Mouse (Mus musculus) neural tube, embryonic 14.5 days (tissue): Measurements from ENCODE around the gene Topaz1. TPM values are rescaled to one million over a fixed set of nuclear protein-coding genes. Genes with fewer than 3 reads are reported as not detected.

Experiments used
- ATAC-seq: fragments of 200-750 bp; cut with Nextera tagmentation; 2 replicates; pipeline ENCODE4 v1.8.0; 2017; ENCODE audit warnings: low read depth, mild to moderate bottlenecking, moderate TSS enrichment, moderate library complexity
- H3K27ac ChIP-seq: fragments of 300-500 bp; sonication (generic); 2 replicates; pipeline ENCODE4 v1.5.1; 2014; ENCODE audit warnings: low read depth, mild to moderate bottlenecking, control low read depth, low read length, moderate library complexity, mixed read lengths
- H3K27me3 ChIP-seq: fragments of 300-500 bp; sonication (generic); 2 replicates; pipeline ENCODE4 v1.6.1; 2014; ENCODE audit warnings: low read length; ENCODE audit not compliant: control insufficient read depth, insufficient read depth
- H3K36me3 ChIP-seq: fragments of 300-500 bp; sonication (generic); 2 replicates; pipeline ENCODE4 v1.6.1; 2014; ENCODE audit warnings: low read length, mixed read lengths; ENCODE audit not compliant: control insufficient read depth, insufficient read depth
- H3K4me1 ChIP-seq: fragments of 300-500 bp; sonication (generic); 2 replicates; pipeline ENCODE4 v1.6.1; 2014; ENCODE audit warnings: low read length; ENCODE audit not compliant: control insufficient read depth, insufficient read depth
- H3K4me2 ChIP-seq: fragments of 300-500 bp; sonication (generic); 2 replicates; pipeline ENCODE4 v1.6.1; 2014; ENCODE audit warnings: mild to moderate bottlenecking, low read depth, low read length, control low read depth
- H3K4me3 ChIP-seq: fragments of 300-500 bp; sonication (generic); 2 replicates; pipeline ENCODE4 v1.5.1; 2014; ENCODE audit warnings: low read depth, low read length, control low read depth, mixed read lengths
- H3K9ac ChIP-seq: fragments of 300-500 bp; sonication (generic); replicated peaks from 2 replicates; pipeline ENCODE4 v1.6.1; 2014; ENCODE audit warnings: low read depth, mild to moderate bottlenecking, control low read depth, low read length, mixed read lengths
- H3K9me3 ChIP-seq: fragments of 300-500 bp; sonication (generic); 2 replicates; pipeline ENCODE4 v1.6.1; 2016; ENCODE audit warnings: low read length; ENCODE audit not compliant: control insufficient read depth
- WGBS: fragments of 180-500 bp; shearing (Covaris S2); extraction: QIAGEN DNeasy Blood & Tissue Kit; methylation state at CpG from one replicate; pipeline ENCODE4 v1.1.7; 2014; 5-methylcytosine and 5-hydroxymethylcytosine counted together
- polyA plus RNA-seq: library from polyadenylated mRNA; unstranded; fragments of >200 nt; fragmentation: Nextera tagmentation; extraction: Ambion mirVana; gene quantifications from 2 replicates; pipeline ENCODE4 v1.2.1, GENCODE M21; 2014

Topaz1 gene
- polyA plus RNA-seq, 1 experiment from 2014 or later: not detected

- Histone ChIP-seq H3K9ac (no peak overlapping the region), H3K9me3 (no peaks in the 10 kb centered on the region), H3K4me2 (no peak overlapping the region), H3K27ac (no peak overlapping the region), H3K4me1 (no peaks in the 10 kb centered on the region), H3K27me3 (peaks cover 2% of the 10 kb centered on the region; the same call in 1 of the 2 replicates), H3K4me3 (no peak overlapping the region), H3K36me3 (no peaks in the 10 kb centered on the region)
- ATAC-seq: no peak
- WGBS: 69% methylated on average over 8 of the region's 8 CpGs
These were observed 14.9 kb upstream of the Topaz1 start for GRCm38 (mm10) chr9:122732126-122732810.

- H3K36me3 ChIP-seq: no peaks in the 10 kb centered on the region
- H3K4me3 ChIP-seq: no peak overlapping the region
- no peak for ATAC-seq
- no peak overlapping the region for H3K27ac ChIP-seq
- no peaks in the 10 kb centered on the region for H3K9me3 ChIP-seq
- H3K4me1 ChIP-seq: no peaks in the 10 kb centered on the region
- peaks cover 2% of the 10 kb centered on the region; the same call in 1 of the 2 replicates for H3K27me3 ChIP-seq
- no peak overlapping the region for H3K9ac ChIP-seq
- 39% methylated on average over 12 of the region's 12 CpGs for WGBS
- no peak overlapping the region for H3K4me2 ChIP-seq
These were observed 13.9 kb upstream of the Topaz1 start for GRCm38 (mm10) chr9:122733222-122733621.

GRCm38 (mm10) chr9:122734934-122735333 is 12.2 kb upstream of the Topaz1 start:
- no peak overlapping the region for H3K4me2 ChIP-seq
- WGBS: 63% methylated on average over 7 of the region's 7 CpGs
- H3K27me3 ChIP-seq: peaks cover 2% of the 10 kb centered on the region; the same call in 1 of the 2 replicates
- H3K9me3 ChIP-seq: no peaks in the 10 kb centered on the region
- H3K4me3 ChIP-seq: no peak overlapping the region
- no peak overlapping the region for H3K27ac ChIP-seq
- H3K36me3 ChIP-seq: no peaks in the 10 kb centered on the region
- ATAC-seq: no peak
- H3K4me1 ChIP-seq: no peaks in the 10 kb centered on the region
- no peak overlapping the region for H3K9ac ChIP-seq

- Histone ChIP-seq H3K9me3 (no peaks in the 10 kb centered on the region), H3K9ac (no peak overlapping the region), H3K4me1 (no peaks in the 10 kb centered on the region), H3K4me3 (no peak overlapping the region), H3K27me3 (no peaks in the 10 kb centered on the region), H3K36me3 (no peaks in the 10 kb centered on the region), H3K27ac (no peak overlapping the region), H3K4me2 (no peak overlapping the region)
- no peak for ATAC-seq
- 75% methylated on average over 2 of the region's 2 CpGs for WGBS
These were observed 11.1 kb upstream of the Topaz1 start for GRCm38 (mm10) chr9:122736001-122736400.

- no peaks in the 10 kb centered on the region for H3K27me3 ChIP-seq
- no peaks in the 10 kb centered on the region for H3K4me1 ChIP-seq
- H3K36me3 ChIP-seq: no peaks in the 10 kb centered on the region
- H3K27ac ChIP-seq: no peak overlapping the region
- no peak for ATAC-seq
- H3K9ac ChIP-seq: no peak overlapping the region
- H3K4me2 ChIP-seq: no peak overlapping the region
- H3K4me3 ChIP-seq: no peak overlapping the region
- 18% methylated on average over 4 of the region's 4 CpGs for WGBS
- H3K9me3 ChIP-seq: no peaks in the 10 kb centered on the region
These were observed 10.4 kb upstream of the Topaz1 start for GRCm38 (mm10) chr9:122736742-122737141.

GRCm38 (mm10) chr9:122745879-122746278 is 1.3 kb upstream of the Topaz1 start:
- Histone ChIP-seq H3K27me3 (no peaks in the 10 kb centered on the region), H3K9me3 (no peaks in the 10 kb centered on the region), H3K4me2 (no peak overlapping the region), H3K4me1 (no peaks in the 10 kb centered on the region), H3K27ac (no peak overlapping the region), H3K9ac (no peak overlapping the region), H3K4me3 (no peak overlapping the region), H3K36me3 (no peaks in the 10 kb centered on the region)
- WGBS: 89% methylated on average over 1 of the region's 1 CpGs
- no peak for ATAC-seq

- Histone ChIP-seq H3K27me3 (no peaks in the 10 kb centered on the region), H3K36me3 (no peaks in the 10 kb centered on the region), H3K4me3 (no peak overlapping the region), H3K27ac (no peak overlapping the region), H3K9ac (no peak overlapping the region), H3K9me3 (no peaks in the 10 kb centered on the region), H3K4me2 (no peak overlapping the region), H3K4me1 (no peaks in the 10 kb centered on the region)
- WGBS: 50% methylated on average over 2 of the region's 2 CpGs
- ATAC-seq: no peak
These were observed 10.5 kb downstream of the Topaz1 start for GRCm38 (mm10) chr9:122757614-122758013.

GRCm38 (mm10) chr9:122760111-122760510 is 13.0 kb downstream of the Topaz1 start:
- no peak overlapping the region for H3K9ac ChIP-seq
- no peak overlapping the region for H3K4me2 ChIP-seq
- ATAC-seq: no peak
- no peaks in the 10 kb centered on the region for H3K36me3 ChIP-seq
- H3K9me3 ChIP-seq: no peaks in the 10 kb centered on the region
- H3K4me1 ChIP-seq: no peaks in the 10 kb centered on the region
- no peaks in the 10 kb centered on the region for H3K27me3 ChIP-seq
- no peak overlapping the region for H3K27ac ChIP-seq
- no peak overlapping the region for H3K4me3 ChIP-seq

GRCm38 (mm10) chr9:122785231-122785630 is 38.1 kb downstream of the Topaz1 start:
- Histone ChIP-seq H3K27ac (no peak overlapping the region), H3K4me3 (no peak overlapping the region), H3K4me2 (no peak overlapping the region), H3K4me1 (no peaks in the 10 kb centered on the region), H3K27me3 (no peaks in the 10 kb centered on the region), H3K9ac (no peak overlapping the region), H3K9me3 (no peaks in the 10 kb centered on the region), H3K36me3 (no peaks in the 10 kb centered on the region)
- WGBS: 83% methylated on average over 5 of the region's 5 CpGs
- no peak for ATAC-seq
